Mouse (Mus musculus) G1E (cell line): ENCODE measurements around the gene Atrx. TPM values are rescaled to one million over a fixed set of nuclear protein-coding genes. Genes with fewer than 3 reads are reported as not detected.
"Not testable (repeated sequence)": the region's sequence is repeated elsewhere in the genome, so short reads cannot be mapped to it uniquely, and the experiment has no call there.

Source experiments
- ATAC-seq: 2 replicates; pipeline ENCODE4 v1.8.0; 2016; ENCODE audit warnings: mild to moderate bottlenecking; ENCODE audit not compliant: insufficient number of reproducible peaks, poor library complexity, low FRiP score, severe bottlenecking; ENCODE audit errors: extremely low read depth
- DNase-seq: peaks from one replicate; pipeline ENCODE4 v3.0.0; 2012; ENCODE audit warnings: low spot score
- H3K27me3 ChIP-seq: 2 replicates; pipeline ENCODE4 v1.6.1; 2012; ENCODE audit warnings: mild to moderate bottlenecking, low read length, inconsistent platforms; ENCODE audit not compliant: insufficient read depth
- H3K36me3 ChIP-seq: replicated peaks from 2 replicates; pipeline ENCODE3; 2012; ENCODE audit warnings: mild to moderate bottlenecking, inconsistent platforms
- H3K4me1 ChIP-seq: 2 replicates; pipeline ENCODE4 v1.6.1; 2012; ENCODE audit warnings: low read depth, low read length, inconsistent platforms, mixed read lengths; ENCODE audit not compliant: insufficient read depth
- H3K4me3 ChIP-seq: 2 replicates; pipeline ENCODE4 v1.5.1; 2012; ENCODE audit warnings: low read depth, mild to moderate bottlenecking, inconsistent platforms, low read length, moderate library complexity, mixed read lengths
- H3K9me3 ChIP-seq: replicated peaks from 2 replicates; pipeline ENCODE4 v1.6.1; 2012; ENCODE audit warnings: inconsistent platforms
- CTCF ChIP-seq: IDR thresholded peaks from 2 replicates; pipeline ENCODE4 v1.5.1; 2012; ENCODE audit warnings: low read depth, low read length, inconsistent platforms, mixed read lengths
- GATA1 ChIP-seq: IDR thresholded peaks from 2 replicates; pipeline ENCODE4 v1.6.1; 2012; ENCODE audit warnings: borderline replicate concordance, low read length, inconsistent platforms, mixed read lengths
- GATA2 ChIP-seq: IDR thresholded peaks from 2 replicates; pipeline ENCODE4 v1.6.1; 2012; ENCODE audit warnings: low read depth, low read length, inconsistent platforms, borderline replicate concordance
- POLR2AphosphoS5 ChIP-seq: IDR thresholded peaks from 2 replicates; pipeline ENCODE4 v1.6.1; 2012; ENCODE audit warnings: low read depth, low read length, inconsistent platforms; ENCODE audit not compliant: insufficient replicate concordance
- TAL1 ChIP-seq: conservative IDR thresholded peaks from 2 replicates; pipeline ENCODE4 v1.6.1; 2012; ENCODE audit warnings: low read depth, low read length, inconsistent platforms, mixed read lengths
- polyA plus RNA-seq: library from polyadenylated mRNA; stranded (reverse); fragments of >175 nt; gene quantifications from 2 replicates; pipeline ENCODE4 v1.2.3, GENCODE M21; 2012
- total RNA-seq, 2 experiments: library from RNA; stranded (forward) in 1 of 2; stranded (reverse) in 1 of 2; fragments of 200-1000 nt in 1 of 2; fragments of >200 nt in 1 of 2; fragmentation: Nextera tagmentation in 1 of 2; gene quantifications; 2 replicates each; pipeline ENCODE4 v1.2.3; 2014 to 2017

Gene Atrx
- total RNA-seq (2014; fragmentation: Nextera tagmentation) = 302 and 418 TPM in 2 replicates
- 213 and 269 TPM in 2 replicates for total RNA-seq (2017)
- 21.4 and 32.6 TPM in 2 replicates for polyA plus RNA-seq

GRCm38 (mm10) chrX:105928861-105929477 is at the start of gene Atrx:
Gene Atrx, minus strand, starts transcription at chrX:105929403.
- no peaks in the 10 kb centered on the region for H3K27me3 ChIP-seq
- no peaks in the 10 kb centered on the region for H3K9me3 ChIP-seq
- peak; percentile 67 for DNase-seq
- peaks cover 22% of the 10 kb centered on the region for H3K4me1 ChIP-seq
- ATAC-seq = peak; percentile 96
- peaks cover 21% of the 10 kb centered on the region for H3K36me3 ChIP-seq
- H3K4me3 ChIP-seq = peak within 1 kb of the TSS; percentile 77
- TF ChIP-seq TAL1 = no peak
- no peak for TF ChIP-seq CTCF
- TF ChIP-seq GATA1 = no peak
- TF ChIP-seq GATA2 = no peak
- TF ChIP-seq POLR2AphosphoS5 = no peak

- H3K4me1 ChIP-seq, ATAC-seq, H3K4me3 ChIP-seq, DNase-seq, H3K27me3 ChIP-seq, H3K9me3 ChIP-seq, H3K36me3 ChIP-seq: not testable (repeated sequence)
Measured at GRCm38 (mm10) chrX:105957091-105957490, 27.9 kb upstream of the Atrx start.

GRCm38 (mm10) chrX:105953999-105954398 is 24.8 kb upstream of the Atrx start:
- 0 out of 2 replicates have a peak, but pooled peaks cover 2% of the 10 kb centered on the region for H3K27me3 ChIP-seq
- ATAC-seq (no peak), DNase-seq (no peak)
- H3K9me3 ChIP-seq = no peaks in the 10 kb centered on the region
- H3K4me3 ChIP-seq = no peak overlapping the region
- H3K36me3 ChIP-seq = no peaks in the 10 kb centered on the region
- TF ChIP-seq POLR2AphosphoS5 (no peak), GATA1 (no peak), CTCF (no peak), GATA2 (no peak), TAL1 (no peak)
- H3K4me1 ChIP-seq = no peaks in the 10 kb centered on the region

GRCm38 (mm10) chrX:105946357-105946756 is 17.2 kb upstream of the Atrx start:
- H3K27me3 ChIP-seq = peaks cover 6% of the 10 kb centered on the region
- H3K4me3 ChIP-seq = no peak overlapping the region
- no peak for ATAC-seq
- no peaks in the 10 kb centered on the region for H3K4me1 ChIP-seq
- H3K36me3 ChIP-seq = no peaks in the 10 kb centered on the region
- no peak for DNase-seq
- TF ChIP-seq CTCF = no peak
- TF ChIP-seq TAL1 = no peak
- no peak for TF ChIP-seq GATA1
- TF ChIP-seq POLR2AphosphoS5 = no peak
- TF ChIP-seq GATA2 = no peak
- H3K9me3 ChIP-seq = no peaks in the 10 kb centered on the region

- no peak for DNase-seq
- H3K4me1 ChIP-seq = no peaks in the 10 kb centered on the region
- TF ChIP-seq POLR2AphosphoS5 (no peak), CTCF (no peak), GATA2 (no peak), GATA1 (no peak), TAL1 (no peak)
- H3K9me3 ChIP-seq = no peaks in the 10 kb centered on the region
- no peaks in the 10 kb centered on the region for H3K36me3 ChIP-seq
- peaks cover 12% of the 10 kb centered on the region for H3K27me3 ChIP-seq
- H3K4me3 ChIP-seq = no peak overlapping the region
- no peak for ATAC-seq
Measured at GRCm38 (mm10) chrX:105939245-105939644, 10.0 kb upstream of the Atrx start.

GRCm38 (mm10) chrX:105937736-105938135 is 8.5 kb upstream of the Atrx start:
- ATAC-seq (no peak), DNase-seq (no peak)
- Histone ChIP-seq H3K4me1 (no peaks in the 10 kb centered on the region), H3K9me3 (no peaks in the 10 kb centered on the region), H3K27me3 (peaks cover 12% of the 10 kb centered on the region), H3K4me3 (no peak overlapping the region), H3K36me3 (no peaks in the 10 kb centered on the region)
- TF ChIP-seq POLR2AphosphoS5 (no peak), GATA1 (no peak), TAL1 (no peak)
